Mouse (Mus musculus) CD8-positive naive resting alpha-beta T cell, adult 57 days (primary cell): ENCODE measurements around the gene Olfr767. TPM values are rescaled to one million over a fixed set of nuclear protein-coding genes. Genes with fewer than 3 reads are reported as not detected.

ENCODE experiments used
- total RNA-seq: library from RNA; stranded (reverse); gene quantifications from one replicate; pipeline ENCODE4 v1.2.4, GENCODE M21; 2023

The Olfr767 gene
- not detected for total RNA-seq

GRCm38 (mm10) chr10:129082810-129083209 is at the start of gene Olfr767:
Gene Olfr767, minus strand, starts transcription at chr10:129082910.

GRCm38 (mm10) chr10:129117761-129118160 is 35.1 kb upstream of the Olfr767 start, which contains the start of gene Olfr769:
Gene Olfr769, minus strand, starts transcription at chr10:129117861.

GRCm38 (mm10) chr10:129099275-129099674 is 16.6 kb upstream of the Olfr767 start, which contains the start of gene Olfr768:
Gene Olfr768, minus strand, starts transcription at chr10:129099375.

GRCm38 (mm10) chr10:129068877-129069276 is 13.8 kb downstream of the Olfr767 start, which contains the start of gene Olfr766-ps1:
Gene Olfr766-ps1, minus strand, starts transcription at chr10:129068977.

GRCm38 (mm10) chr10:129049898-129050297 is 32.8 kb downstream of the Olfr767 start, which contains the start of gene Olfr765:
Gene Olfr765, minus strand, starts transcription at chr10:129049998.

GRCm38 (mm10) chr10:129039796-129040195 is 42.9 kb downstream of the Olfr767 start, which contains the start of gene Olfr764-ps1:
Gene Olfr764-ps1, minus strand, starts transcription at chr10:129039896.

Other genes with a start within 250 kb of the Olfr767 start
- gene Gdf11, start 191.2 kb downstream of the Olfr767 start, total RNA-seq = 6.6 TPM
- gene Cd63, start 181.9 kb downstream of the Olfr767 start, total RNA-seq = 0.52 TPM
- gene Rdh5, start 160.0 kb downstream of the Olfr767 start, total RNA-seq = 7.5 TPM
- gene Bloc1s1, start 158.9 kb downstream of the Olfr767 start, total RNA-seq = 54.5 TPM
- gene Itga7, start 149.1 kb downstream of the Olfr767 start, total RNA-seq = 3.3 TPM
- gene Mettl7b, start 121.9 kb downstream of the Olfr767 start, total RNA-seq = not detected
- gene Olfr9, start 93.5 kb downstream of the Olfr767 start, total RNA-seq = 4.0 TPM
- gene Olfr763, start 72.1 kb downstream of the Olfr767 start, total RNA-seq = 1.0 TPM
- gene Olfr764-ps1, start 43.0 kb downstream of the Olfr767 start, total RNA-seq = not detected
- not detected for gene Olfr765, start 32.9 kb downstream of the Olfr767 start, total RNA-seq
- gene Olfr766-ps1, start 13.9 kb downstream of the Olfr767 start, total RNA-seq = not detected
- gene Olfr768, start 16.5 kb upstream of the Olfr767 start, total RNA-seq = not detected
- gene Olfr769, start 35.0 kb upstream of the Olfr767 start, total RNA-seq = not detected
- gene Olfr770, start 56.1 kb upstream of the Olfr767 start, total RNA-seq = not detected
- not detected for gene Olfr771, start 81.8 kb upstream of the Olfr767 start, total RNA-seq
- not detected for gene Olfr772, start 95.0 kb upstream of the Olfr767 start, total RNA-seq
- not detected for gene Olfr773, start 104.5 kb upstream of the Olfr767 start, total RNA-seq
- gene Olfr774, start 153.3 kb upstream of the Olfr767 start, total RNA-seq = not detected
- gene Olfr775, start 165.5 kb upstream of the Olfr767 start, total RNA-seq = not detected
- gene Olfr776, start 176.2 kb upstream of the Olfr767 start, total RNA-seq = not detected
- not detected for gene Olfr777, start 188.6 kb upstream of the Olfr767 start, total RNA-seq
- not detected for gene Olfr780, start 235.2 kb upstream of the Olfr767 start, total RNA-seq
- gene Olfr781, start 245.9 kb upstream of the Olfr767 start, total RNA-seq = not detected